ENCODE assay signal across 23 mouse cellular contexts in genomic region chr1:12354531-12354930, GRCm38 (mm10).
A peak's percentile ranks its signal among the peaks of the same experiment; 100 is the strongest.
DNase-seq lines count a peak whose midpoint lies in the region; ATAC-seq lines count a peak whose summit lies in the region.
"Had no signal": no experiment of that assay in that cellular context is flagged by ENCODE, and none has a peak within 500 bp of the region (broad histone marks: within the 10 kb centered on the region; RNA-seq: fewer than 3 reads in every experiment).

No protein-coding gene starts in this region.

- DNase-seq in ES-CJ7 (ENCODE audit: low read depth, low spot score) = peak; percentile 20
- DNase-seq in R1 (ENCODE audit: low read depth, low spot score) = peak; percentile 61
- peak; percentile 52 for DNase-seq in ZHBTc4 (ENCODE audit: low read depth, low spot score)
- DNase-seq in left cerebral cortex, adult 8-10 months (ENCODE audit: low spot score in 2 of 2) = no peak
- no peak for DNase-seq in natural killer cell, adult 2 months (ENCODE audit: low spot score in 2 of 2)
- DNase-seq: adrenal gland, adult 2 months; adrenal gland, adult 8-10 months; adrenal gland, postnatal 10 days; adrenal gland, postnatal 14 days; adrenal gland, postnatal 25 days; adrenal gland, postnatal 36 days; B cell, adult 2 months; cerebellum, adult 11 months; cerebellum, adult 11-12 months; cerebellum, adult 18-20 months; cerebellum, adult 2 months; cerebellum, adult 8-10 months; cerebellum, adult 9-10 months; cerebellum, adult 9-11 months had no signal

- ATAC-seq in cerebellum, adult (ENCODE audit: insufficient number of reproducible peaks, low FRiP score, low TSS enrichment) = no peak
- ATAC-seq: activated CD4-positive, CD25-positive, alpha-beta regulatory T cell, adult 4 months; CD4-positive, CD25-positive, alpha-beta regulatory T cell, adult 4 months; Patski had no signal

Comparison
In these comparisons a context has a peak if more than half of its experiments do, and no peak if none do; other contexts are left out.
1. DNase-seq: peak in ES-CJ7 (single experiment), R1 (single experiment) and ZHBTc4 (single experiment); none in left cerebral cortex, adult 8-10 months (0 of 2) and natural killer cell, adult 2 months (0 of 2).